Mouse (Mus musculus) heart, embryonic 15.5 days (tissue): ENCODE data around the gene Rcbtb2. TPM values are rescaled to one million over a fixed set of nuclear protein-coding genes. Genes with fewer than 3 reads are reported as not detected.

ENCODE experiments used
- ATAC-seq: fragments of 200-750 bp; cut with Nextera tagmentation; replicated peaks from 2 replicates; pipeline ENCODE4 v1.8.0; 2017; ENCODE audit warnings: low read depth, moderate TSS enrichment; ENCODE audit not compliant: insufficient number of reproducible peaks, insufficient read depth, low FRiP score
- H3K27ac ChIP-seq: fragments of 300-500 bp; sonication (generic); 2 replicates; pipeline ENCODE4 v1.5.1; 2015; ENCODE audit warnings: mild to moderate bottlenecking, inconsistent platforms
- H3K27me3 ChIP-seq: fragments of 300-500 bp; sonication (generic); 2 replicates; pipeline ENCODE4 v1.6.1; 2015; ENCODE audit warnings: inconsistent platforms
- H3K36me3 ChIP-seq: fragments of 300-500 bp; sonication (generic); 2 replicates; pipeline ENCODE4 v1.6.1; 2015; ENCODE audit warnings: mild to moderate bottlenecking, inconsistent platforms
- H3K4me1 ChIP-seq: fragments of 300-500 bp; sonication (generic); replicated peaks from 2 replicates; pipeline ENCODE4 v1.6.1; 2015; ENCODE audit warnings: inconsistent platforms
- H3K4me2 ChIP-seq: fragments of 300-500 bp; sonication (generic); 2 replicates; pipeline ENCODE4 v1.6.1; 2015; ENCODE audit warnings: inconsistent platforms, mild to moderate bottlenecking, moderate library complexity
- H3K4me3 ChIP-seq: fragments of 300-500 bp; sonication (generic); 2 replicates; pipeline ENCODE4 v1.5.1; 2015; ENCODE audit warnings: mild to moderate bottlenecking, inconsistent platforms
- H3K9ac ChIP-seq: fragments of 300-500 bp; sonication (generic); 2 replicates; pipeline ENCODE4 v1.6.1; 2015; ENCODE audit warnings: mild to moderate bottlenecking, inconsistent platforms
- H3K9me3 ChIP-seq: fragments of 300-500 bp; sonication (generic); replicated peaks from 2 replicates; pipeline ENCODE4 v1.6.1; 2016; ENCODE audit warnings: inconsistent platforms
- WGBS: fragments of 180-500 bp; shearing (Covaris S2); methylation state at CpG from one replicate; pipeline ENCODE4 v1.1.7; 2015; ENCODE audit warnings: mixed read lengths; 5-methylcytosine and 5-hydroxymethylcytosine counted together
- polyA plus RNA-seq: library from polyadenylated mRNA; unstranded; fragments of >200 nt; fragmentation: Nextera tagmentation; extraction: Ambion mirVana; gene quantifications from 2 replicates; pipeline ENCODE4 v1.2.1, GENCODE M21; 2015

Gene Rcbtb2
- polyA plus RNA-seq, 1 experiment from 2014 or later = 62.0 TPM

GRCm38 (mm10) chr14:73161303-73161702 lies 38.5 kb downstream of the Rcbtb2 start:
- no peak for ATAC-seq
- H3K9me3 ChIP-seq = no peaks in the 10 kb centered on the region
- no peak overlapping the region for H3K9ac ChIP-seq
- no peak overlapping the region for H3K4me2 ChIP-seq
- H3K27ac ChIP-seq = no peak overlapping the region
- H3K4me3 ChIP-seq = no peak overlapping the region
- H3K36me3 ChIP-seq = peaks cover 70% of the 10 kb centered on the region
- 86% methylated on average over 4 of the region's 5 CpGs for WGBS
- H3K4me1 ChIP-seq = no peaks in the 10 kb centered on the region
- no peaks in the 10 kb centered on the region for H3K27me3 ChIP-seq

- H3K9me3 ChIP-seq = no peaks in the 10 kb centered on the region
- H3K27ac ChIP-seq = no peak overlapping the region
- H3K36me3 ChIP-seq = peaks cover 70% of the 10 kb centered on the region
- H3K27me3 ChIP-seq = no peaks in the 10 kb centered on the region
- H3K4me1 ChIP-seq = no peaks in the 10 kb centered on the region
- H3K4me3 ChIP-seq = no peak overlapping the region
- H3K4me2 ChIP-seq = no peak overlapping the region
- no peak overlapping the region for H3K9ac ChIP-seq
- ATAC-seq = no peak
- WGBS = 85% methylated on average over 13 of the region's 13 CpGs
Measured at GRCm38 (mm10) chr14:73162192-73162800, 39.5 kb downstream of the Rcbtb2 start.

- peaks cover 70% of the 10 kb centered on the region for H3K36me3 ChIP-seq
- H3K4me2 ChIP-seq = no peak overlapping the region
- H3K9me3 ChIP-seq = no peaks in the 10 kb centered on the region
Measured at GRCm38 (mm10) chr14:73163363-73163998, 40.6 kb downstream of the Rcbtb2 start.

GRCm38 (mm10) chr14:73165136-73165535 lies 42.3 kb downstream of the Rcbtb2 start:
- WGBS = 88% methylated on average over 6 of the region's 6 CpGs
- H3K27me3 ChIP-seq = no peaks in the 10 kb centered on the region
- H3K36me3 ChIP-seq = peaks cover 64% of the 10 kb centered on the region

More at GRCm38 (mm10) chr14:73163363-73163998, 40.6 kb downstream of the Rcbtb2 start:
- H3K4me1 ChIP-seq = no peaks in the 10 kb centered on the region
- H3K27me3 ChIP-seq = no peaks in the 10 kb centered on the region
- WGBS = 89% methylated on average over 10 of the region's 10 CpGs
- no peak for ATAC-seq
- H3K9ac ChIP-seq = no peak overlapping the region
- H3K4me3 ChIP-seq = no peak overlapping the region
- H3K27ac ChIP-seq = no peak overlapping the region

GRCm38 (mm10) chr14:73168605-73169004 lies 45.8 kb downstream of the Rcbtb2 start:
- no peak overlapping the region for H3K4me3 ChIP-seq
- WGBS = 90% methylated on average over 6 of the region's 6 CpGs
- H3K4me1 ChIP-seq = peaks cover 3% of the 10 kb centered on the region; the same call in 1 of the 2 replicates
- H3K9me3 ChIP-seq = no peaks in the 10 kb centered on the region
- no peaks in the 10 kb centered on the region for H3K27me3 ChIP-seq
- H3K9ac ChIP-seq = no peak overlapping the region
- no peak for ATAC-seq
- no peak overlapping the region for H3K27ac ChIP-seq
- H3K36me3 ChIP-seq = peaks cover 52% of the 10 kb centered on the region
- no peak overlapping the region for H3K4me2 ChIP-seq

More at GRCm38 (mm10) chr14:73165136-73165535, 42.3 kb downstream of the Rcbtb2 start:
- Histone ChIP-seq H3K4me2 (no peak overlapping the region), H3K4me3 (no peak overlapping the region), H3K9me3 (no peaks in the 10 kb centered on the region), H3K9ac (no peak overlapping the region), H3K27ac (no peak overlapping the region), H3K4me1 (no peaks in the 10 kb centered on the region)
- ATAC-seq = no peak

GRCm38 (mm10) chr14:73169926-73170844 lies 47.3 kb downstream of the Rcbtb2 start:
- H3K9ac ChIP-seq = no peak overlapping the region
- H3K9me3 ChIP-seq = no peaks in the 10 kb centered on the region
- H3K4me3 ChIP-seq = no peak overlapping the region
- H3K4me1 ChIP-seq = peaks cover 16% of the 10 kb centered on the region
- no peak overlapping the region for H3K27ac ChIP-seq
- no peaks in the 10 kb centered on the region for H3K27me3 ChIP-seq
- ATAC-seq = no peak
- peaks cover 37% of the 10 kb centered on the region for H3K36me3 ChIP-seq
- H3K4me2 ChIP-seq = no peak overlapping the region
- WGBS = 91% methylated on average over 13 of the region's 13 CpGs

GRCm38 (mm10) chr14:73172196-73173011 lies 49.6 kb downstream of the Rcbtb2 start:
- H3K9me3 ChIP-seq = no peaks in the 10 kb centered on the region
- no peak overlapping the region for H3K27ac ChIP-seq
- H3K4me2 ChIP-seq = no peak overlapping the region
- WGBS = 80% methylated on average over 12 of the region's 12 CpGs
- H3K27me3 ChIP-seq = no peaks in the 10 kb centered on the region
- ATAC-seq = no peak
- peaks cover 27% of the 10 kb centered on the region for H3K36me3 ChIP-seq
- peaks cover 26% of the 10 kb centered on the region for H3K4me1 ChIP-seq
- H3K4me3 ChIP-seq = no peak overlapping the region
- no peak overlapping the region for H3K9ac ChIP-seq

- Histone ChIP-seq H3K36me3 (peaks cover 30% of the 10 kb centered on the region), H3K4me3 (no peak overlapping the region), H3K4me2 (no peak overlapping the region), H3K27ac (0 out of 2 replicates have a peak overlapping the region, but pooled peaks have one; percentile 26), H3K9me3 (no peaks in the 10 kb centered on the region), H3K27me3 (no peaks in the 10 kb centered on the region), H3K4me1 (peaks cover 26% of the 10 kb centered on the region), H3K9ac (no peak overlapping the region)
- 72% methylated on average over 11 of the region's 11 CpGs for WGBS
- no peak for ATAC-seq
Measured at GRCm38 (mm10) chr14:73173662-73174061, 50.8 kb downstream of the Rcbtb2 start.

GRCm38 (mm10) chr14:73174091-73174995 lies 51.5 kb downstream of the Rcbtb2 start:
- no peak for ATAC-seq
- Histone ChIP-seq H3K4me2 (no peak overlapping the region), H3K36me3 (peaks cover 37% of the 10 kb centered on the region), H3K27me3 (no peaks in the 10 kb centered on the region), H3K27ac (no peak overlapping the region), H3K4me3 (no peak overlapping the region), H3K9me3 (no peaks in the 10 kb centered on the region), H3K9ac (no peak overlapping the region), H3K4me1 (peaks cover 26% of the 10 kb centered on the region)
- WGBS = 52% methylated on average over 7 of the region's 7 CpGs

- no peak overlapping the region for H3K9ac ChIP-seq
- peaks cover 35% of the 10 kb centered on the region for H3K36me3 ChIP-seq
- H3K27ac ChIP-seq = no peak overlapping the region
- peaks cover 26% of the 10 kb centered on the region for H3K4me1 ChIP-seq
- H3K4me3 ChIP-seq = no peak overlapping the region
- H3K27me3 ChIP-seq = no peaks in the 10 kb centered on the region
- no peak overlapping the region for H3K4me2 ChIP-seq
- ATAC-seq = no peak
- H3K9me3 ChIP-seq = no peaks in the 10 kb centered on the region
- WGBS = 92% methylated on average over 1 of the region's 1 CpGs
Measured at GRCm38 (mm10) chr14:73175031-73175430, 52.2 kb downstream of the Rcbtb2 start.
